Mouse (Mus musculus) cerebellum, postnatal 36 days (tissue): ENCODE measurements around the gene Gm42417.
"Not testable (repeated sequence)": the region's sequence is repeated elsewhere in the genome, so short reads cannot be mapped to it uniquely, and the experiment has no call there.

Experiments
- DNase-seq, 2 experiments: peaks; one replicate each; pipeline ENCODE4 v3.0.0; 2021 to 2022; ENCODE audit warnings: mixed read lengths in 2 of 2

Gene Gm42417

DNA sequence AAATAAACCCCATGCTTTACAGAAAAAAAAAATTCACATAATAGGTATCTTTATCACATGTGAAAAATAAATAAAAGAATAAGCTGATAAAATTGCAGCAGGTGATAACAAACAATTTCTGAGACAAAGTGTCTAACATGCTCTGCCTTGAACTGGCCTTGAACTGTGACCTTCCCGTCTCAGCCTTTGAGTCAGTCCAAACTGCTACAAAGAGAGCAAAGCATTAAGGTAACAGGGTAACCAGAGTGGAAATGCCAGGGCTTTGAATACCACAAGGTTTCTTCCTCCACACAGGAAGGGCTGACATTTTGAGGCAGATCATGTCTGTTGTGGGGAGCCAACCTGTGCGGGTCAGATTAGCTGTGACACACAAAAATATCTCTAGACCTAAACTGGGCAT, 6.2 kb upstream of the Gm42417 start:
- no peak for DNase-seq

DNA sequence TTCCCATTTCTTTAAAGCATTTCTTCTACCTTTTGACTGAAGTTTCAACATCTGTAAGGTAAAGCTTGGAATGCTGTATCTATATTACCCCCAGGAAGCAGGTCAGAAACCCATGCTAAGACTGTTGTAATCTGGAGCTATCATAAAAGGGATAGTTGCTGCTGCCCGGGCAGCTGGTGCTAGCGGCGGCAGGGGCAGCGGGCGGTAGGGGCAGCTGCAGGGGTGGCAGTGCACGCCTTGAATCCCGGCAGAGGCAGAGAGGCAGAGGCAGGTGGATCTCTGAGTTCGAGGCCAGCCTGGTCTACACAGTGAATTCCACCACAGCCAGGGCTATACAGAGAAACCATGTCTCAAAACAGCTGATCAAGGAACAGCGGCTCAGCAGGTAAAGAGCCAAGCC, 3.7 kb upstream of the Gm42417 start:
- no peak for DNase-seq

DNA sequence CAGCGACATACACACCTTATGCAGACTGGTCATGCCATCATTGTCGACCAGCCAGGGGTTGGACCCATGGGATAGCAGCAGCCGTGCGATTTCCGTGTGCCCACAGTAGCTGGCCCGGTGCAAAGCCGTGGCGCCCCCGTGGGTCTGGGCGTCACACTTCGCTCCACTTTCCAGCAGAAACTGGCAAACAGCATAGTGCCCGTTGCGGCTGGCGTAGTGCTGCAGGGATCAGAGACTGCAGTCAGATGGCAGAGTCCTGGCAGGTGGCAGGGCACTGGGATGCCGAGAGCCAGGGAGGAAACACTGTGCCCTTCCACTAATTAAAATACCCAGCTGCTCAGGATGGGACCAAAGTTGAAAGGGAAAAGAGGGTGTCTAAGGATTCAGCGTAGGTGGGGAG, 2.6 kb upstream of the Gm42417 start:
- DNase-seq, result peak; percentile 64 to 71

DNA sequence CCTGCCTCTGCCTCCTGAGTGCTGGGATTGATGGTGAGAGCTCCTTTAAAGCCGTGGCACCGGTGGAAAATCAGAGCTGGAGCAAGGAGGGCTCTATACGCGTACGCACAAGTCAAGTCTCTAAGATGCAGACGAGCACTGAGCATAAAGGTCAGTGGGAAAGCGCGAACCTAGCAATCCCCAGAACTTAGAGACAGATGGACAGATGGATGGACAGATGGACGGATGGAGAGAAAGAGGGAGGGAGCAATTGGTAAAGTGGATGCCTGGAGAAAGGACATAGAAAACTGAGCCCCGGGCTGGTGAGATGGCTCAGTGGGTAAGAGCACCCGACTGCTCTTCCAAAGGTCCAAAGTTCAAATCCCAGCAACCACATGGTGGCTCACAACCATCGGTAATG, 1.6 kb upstream of the Gm42417 start:
- DNase-seq, result no peak

DNA sequence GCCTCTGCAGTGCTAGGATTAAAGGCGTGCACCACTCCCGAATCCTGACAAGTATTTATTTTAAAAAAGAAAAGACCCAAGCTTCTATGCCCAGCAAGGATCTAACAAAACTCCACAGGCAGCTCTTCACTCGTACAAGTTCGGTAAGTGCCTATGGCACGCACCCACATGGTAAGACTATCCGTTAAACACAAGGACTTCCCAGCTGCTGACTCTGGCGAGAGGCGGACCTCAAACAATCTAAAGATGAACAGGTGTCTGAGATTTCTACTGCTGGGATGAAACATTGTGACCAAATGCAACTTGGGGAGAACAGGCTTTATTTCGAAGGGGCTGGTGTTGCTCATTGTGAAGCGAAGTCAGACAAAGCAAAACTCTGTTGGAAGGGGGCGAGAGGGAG, 903 bp upstream of the Gm42417 start:
- DNase-seq, result no peak

DNA sequence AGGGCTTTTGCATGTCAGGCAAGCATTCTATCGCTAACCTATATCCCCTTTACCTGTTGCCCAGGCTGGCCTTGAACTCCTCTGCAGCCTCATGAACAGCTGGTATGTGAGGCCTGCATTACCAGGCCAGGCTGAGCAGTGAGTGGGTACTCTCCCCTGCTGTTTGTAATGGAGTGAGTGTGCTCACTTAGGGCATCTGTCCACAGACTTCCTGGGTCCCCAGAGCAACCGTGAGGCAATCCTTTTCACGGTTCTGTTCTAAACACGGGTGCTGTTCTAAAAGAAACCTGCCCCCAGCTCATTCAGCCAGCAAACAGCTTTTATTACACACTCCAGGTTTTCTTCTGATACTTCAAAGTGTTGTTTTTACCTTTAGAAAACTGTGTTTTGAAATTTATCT, 502 bp downstream of the Gm42417 start:
- no peak for DNase-seq

DNA sequence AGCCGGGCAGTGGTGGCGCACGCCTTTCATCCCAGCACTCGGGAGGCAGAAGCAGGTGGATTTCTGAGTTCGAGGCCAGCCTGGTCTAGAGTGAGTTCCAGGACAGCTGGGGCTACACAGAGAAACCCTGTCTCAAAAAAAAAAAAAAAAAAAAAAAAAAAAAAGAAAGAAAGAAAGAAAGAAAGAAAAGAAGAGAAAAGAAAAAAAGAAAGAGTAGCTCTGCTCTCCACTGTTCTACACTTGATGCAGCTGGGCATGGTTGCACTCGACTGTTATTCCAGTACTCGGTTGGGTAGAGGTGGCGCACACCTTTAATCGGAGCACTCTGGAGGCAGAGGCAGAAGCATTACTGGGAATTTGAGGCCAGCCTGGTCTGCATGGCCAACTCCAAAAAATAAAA, 2.4 kb downstream of the Gm42417 start, which contains the start of gene Ankrd23:
Gene Ankrd23, minus strand, starts transcription at position 101 of the 400 bp plus-strand sequence.
- DNase-seq, result not testable (repeated sequence)

DNA sequence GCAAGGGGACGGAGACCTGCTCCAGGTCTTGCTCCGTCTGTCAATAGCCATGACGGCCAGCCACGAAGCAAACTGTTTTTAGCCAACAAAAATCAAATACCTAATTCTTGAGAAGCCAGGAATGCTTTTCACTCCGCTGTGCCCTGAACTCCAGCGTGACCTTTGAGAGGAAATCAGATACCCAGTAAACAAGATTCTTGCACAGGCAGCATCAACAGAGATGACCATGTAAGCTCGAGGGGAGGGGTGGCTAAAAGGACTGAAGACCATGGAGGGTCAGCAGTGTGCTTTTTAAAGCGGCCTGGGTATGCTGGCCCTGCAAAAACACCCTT, 2.9 kb downstream of the Gm42417 start:
- DNase-seq, result no peak

DNA sequence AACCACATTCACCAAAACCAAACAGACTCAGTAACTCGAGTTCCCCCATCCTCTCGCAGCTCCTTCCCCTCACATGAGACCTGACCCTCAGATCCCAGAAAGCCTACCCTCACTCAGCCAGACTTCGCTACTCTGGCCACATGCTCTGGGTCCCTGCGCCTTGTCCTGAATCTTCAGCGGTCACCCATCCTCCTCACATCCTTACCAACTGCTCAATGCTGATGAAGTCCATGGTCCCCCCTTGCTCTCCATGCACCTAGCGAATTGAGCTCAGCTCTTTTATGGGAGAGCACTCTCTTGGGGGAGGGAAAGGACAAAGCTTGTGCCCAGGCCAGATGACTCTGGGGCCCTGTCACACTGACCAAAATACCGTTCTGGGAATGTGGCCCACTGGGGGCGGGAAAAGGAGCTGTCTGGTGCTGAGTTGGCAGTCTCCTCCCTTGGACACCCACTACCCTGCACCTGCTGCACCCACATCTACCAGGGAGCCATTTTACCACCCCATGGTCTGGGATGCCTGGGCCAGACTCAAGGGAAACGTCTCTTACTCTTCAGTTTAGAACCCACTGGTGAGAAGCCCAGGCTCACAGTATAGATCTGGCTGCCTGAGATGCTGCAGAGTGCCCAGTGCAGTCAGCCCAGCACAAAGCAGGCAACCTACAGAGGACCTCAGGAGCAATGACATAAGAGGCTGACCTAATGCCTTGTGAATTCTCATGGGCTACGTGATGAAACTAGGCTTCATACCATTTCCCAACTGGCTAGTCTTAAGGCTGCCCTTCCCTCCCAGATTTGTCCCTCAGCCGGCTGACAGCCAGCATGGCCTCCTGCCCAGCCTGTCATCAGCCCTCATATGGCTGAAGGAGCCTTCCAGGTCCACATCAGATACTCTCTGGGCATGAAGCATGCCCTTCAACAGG, 3.5 kb downstream of the Gm42417 start:
- DNase-seq, result peak; percentile 69 to 72

DNA sequence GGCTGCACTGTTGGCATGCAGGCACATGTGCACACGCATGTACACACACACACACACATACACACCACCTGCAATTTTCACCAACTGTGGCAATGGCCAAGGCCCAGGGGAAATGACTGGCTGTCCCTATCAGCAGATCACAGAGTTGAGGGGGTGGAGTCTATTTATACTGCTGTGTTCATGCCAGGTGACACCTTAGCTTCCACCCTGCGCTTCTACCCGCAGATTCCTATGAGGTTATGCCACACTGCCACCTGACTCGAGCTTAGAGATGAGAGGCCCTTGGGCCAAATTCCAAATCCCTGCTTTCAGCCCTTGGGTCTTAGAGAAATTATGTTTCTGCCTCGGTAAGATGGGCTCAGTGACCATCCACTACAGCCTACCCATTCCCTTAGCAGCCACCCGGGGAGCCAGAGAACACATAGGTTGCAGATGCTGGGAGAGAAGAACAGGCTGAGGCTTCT, 4.6 kb downstream of the Gm42417 start:
- no peak for DNase-seq

DNA sequence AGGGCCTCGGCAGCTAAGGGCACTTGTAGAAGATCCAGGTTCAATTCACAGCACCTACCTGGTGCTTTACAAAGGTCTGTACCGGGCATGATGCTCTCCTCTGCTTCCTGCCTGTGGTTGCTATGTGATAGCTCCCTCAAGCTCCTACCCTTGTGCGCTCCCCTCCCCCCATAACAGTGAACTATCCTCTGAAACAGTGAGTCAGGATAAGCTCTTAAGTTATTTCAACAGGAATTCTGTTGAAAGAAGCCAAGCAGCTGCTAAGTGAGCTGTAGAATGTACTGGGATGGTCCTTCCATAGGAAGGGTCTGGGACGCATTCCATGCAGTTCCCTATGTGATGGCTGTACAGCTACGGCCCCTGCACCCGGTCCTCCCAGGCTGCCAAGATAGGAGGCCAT, 5.7 kb downstream of the Gm42417 start:
- DNase-seq, result no peak

DNA sequence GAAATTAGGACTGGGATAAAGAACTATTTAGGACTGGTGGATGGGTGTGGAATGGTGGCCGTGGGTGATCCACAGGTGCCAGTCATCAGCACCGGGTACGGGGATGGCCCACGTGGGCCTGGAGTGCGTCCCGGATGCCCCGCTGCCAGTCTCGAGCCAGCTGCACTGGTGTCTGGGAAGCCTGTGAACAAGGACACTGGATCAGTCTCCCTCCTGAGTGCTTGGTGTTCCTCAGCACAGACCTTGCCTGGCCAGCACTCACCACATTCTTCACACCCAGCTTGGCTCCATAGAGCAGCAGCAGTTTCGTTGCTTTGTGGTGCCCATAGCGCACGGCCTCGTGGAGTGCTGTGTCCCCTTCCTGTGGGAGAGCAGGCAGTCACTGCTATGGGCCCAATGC, 7.8 kb downstream of the Gm42417 start:
- no peak for DNase-seq

DNA sequence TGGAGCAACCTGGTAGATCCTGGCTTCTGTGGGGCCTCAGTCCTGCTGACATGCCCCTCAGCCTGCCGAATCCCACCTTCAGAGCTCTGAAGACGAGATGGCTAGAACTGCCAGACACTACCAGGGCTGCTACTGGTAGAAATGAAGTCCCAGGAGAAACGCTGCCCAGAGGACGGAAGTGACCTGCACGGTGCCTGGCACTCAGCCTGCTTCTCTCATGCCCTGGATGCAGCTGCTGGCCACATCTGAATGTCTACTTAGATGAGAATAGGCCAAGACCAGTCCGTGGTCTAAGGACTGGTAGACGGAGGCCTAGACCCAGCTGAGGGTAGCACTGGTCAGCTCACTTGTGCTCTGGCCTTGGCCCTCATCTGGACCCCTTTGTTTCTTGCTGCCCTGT, 8.3 kb downstream of the Gm42417 start:
- DNase-seq, result no peak

DNA sequence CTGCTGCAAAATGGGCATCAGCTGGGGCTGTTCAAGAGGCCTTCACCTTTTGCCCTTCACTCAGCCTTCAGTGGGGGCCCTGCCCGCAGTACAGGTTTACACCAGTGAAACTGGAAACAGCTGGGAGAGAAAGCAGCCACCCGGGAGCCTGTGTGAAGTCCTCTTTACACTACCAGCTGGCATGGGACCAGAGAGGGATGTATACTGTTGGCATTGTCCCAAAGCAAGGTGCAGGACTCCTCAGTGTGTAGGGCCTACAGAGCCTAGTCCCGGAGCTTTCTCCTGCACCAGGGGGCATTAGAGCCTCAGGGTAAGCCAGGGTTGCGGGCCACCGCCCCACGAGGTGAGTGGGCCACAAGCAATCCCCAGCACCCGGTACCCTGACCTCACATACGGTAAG, 8.7 kb downstream of the Gm42417 start:
- no peak for DNase-seq

DNA sequence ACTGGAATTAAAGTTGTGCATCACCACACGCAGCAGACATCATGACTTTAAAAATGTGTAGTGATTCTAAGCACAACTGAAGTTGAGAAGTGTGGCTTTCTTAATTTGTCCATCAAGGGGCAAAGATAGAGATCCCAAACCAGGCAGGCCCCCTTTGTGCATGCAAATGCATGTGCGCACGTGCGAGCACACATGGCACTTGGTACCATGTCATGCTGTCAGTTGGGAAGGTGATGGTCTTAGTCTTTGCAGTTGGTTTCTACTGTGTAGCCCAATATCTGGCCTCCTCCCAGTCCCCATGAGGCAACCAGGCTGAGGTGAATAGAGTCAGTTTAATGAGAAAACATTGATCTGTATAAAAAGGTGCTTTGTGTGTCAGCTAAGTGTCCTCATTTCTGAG, 9.4 kb downstream of the Gm42417 start:
- DNase-seq, result no peak

DNA sequence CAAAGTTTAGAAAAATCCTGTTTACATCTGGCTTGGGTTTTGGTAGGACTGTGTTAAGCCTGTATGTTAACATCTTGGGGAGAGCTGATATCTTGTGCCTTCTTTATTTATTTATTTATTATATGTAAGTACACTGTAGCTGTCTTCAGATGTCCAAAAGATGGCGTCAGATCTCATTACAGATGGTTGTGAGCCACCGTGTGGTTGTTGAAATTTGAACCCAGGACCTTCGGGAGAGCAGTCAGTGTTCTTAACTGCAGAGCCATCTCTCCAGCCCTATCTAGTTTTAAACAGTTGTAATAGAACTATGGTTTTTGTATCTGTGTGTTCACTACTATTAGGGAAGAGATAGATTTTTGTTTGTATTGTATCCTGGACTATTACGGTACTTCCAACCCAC, 10.0 kb downstream of the Gm42417 start:
- DNase-seq, result no peak

DNA sequence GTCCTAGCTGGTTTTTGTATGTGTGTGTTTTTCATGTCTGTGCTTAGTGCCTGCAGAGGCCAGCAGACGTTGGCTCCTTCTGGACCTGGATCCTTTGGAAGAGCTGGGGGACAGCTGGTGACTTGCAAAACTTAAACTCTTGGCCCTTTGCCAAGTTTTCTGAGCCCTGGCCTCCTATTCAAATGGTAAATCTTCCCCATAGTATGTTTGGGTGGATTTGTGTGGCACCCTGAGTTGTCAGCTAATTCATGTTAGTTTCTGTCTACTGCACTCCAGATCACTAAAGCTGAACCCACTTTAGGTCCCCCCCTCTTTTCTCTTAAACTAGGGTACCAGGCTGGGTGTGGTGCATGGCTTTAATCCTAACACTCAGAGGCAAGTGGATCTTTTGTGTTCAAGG, 10.9 kb downstream of the Gm42417 start:
- DNase-seq, result no peak

DNA sequence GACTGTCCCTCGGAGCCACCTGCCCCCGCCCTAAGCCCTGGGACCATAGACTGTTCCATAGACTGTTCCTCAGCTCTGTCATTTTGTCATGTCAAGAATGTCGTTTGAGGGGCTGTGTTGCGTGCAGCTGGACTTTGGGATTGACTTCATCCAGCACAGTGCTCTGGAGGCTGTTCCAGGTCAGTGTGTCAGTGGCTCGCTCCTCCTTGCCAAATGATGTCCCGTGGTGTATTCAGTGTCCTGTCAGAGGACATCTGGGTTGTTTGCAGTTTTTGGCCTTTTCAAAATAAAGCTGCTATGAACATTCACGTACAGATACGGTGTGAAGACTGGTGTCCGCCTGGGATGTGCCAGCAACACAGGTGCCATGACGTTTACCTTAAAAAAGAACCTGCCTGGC, 12.3 kb downstream of the Gm42417 start:
- DNase-seq, result no peak

DNA sequence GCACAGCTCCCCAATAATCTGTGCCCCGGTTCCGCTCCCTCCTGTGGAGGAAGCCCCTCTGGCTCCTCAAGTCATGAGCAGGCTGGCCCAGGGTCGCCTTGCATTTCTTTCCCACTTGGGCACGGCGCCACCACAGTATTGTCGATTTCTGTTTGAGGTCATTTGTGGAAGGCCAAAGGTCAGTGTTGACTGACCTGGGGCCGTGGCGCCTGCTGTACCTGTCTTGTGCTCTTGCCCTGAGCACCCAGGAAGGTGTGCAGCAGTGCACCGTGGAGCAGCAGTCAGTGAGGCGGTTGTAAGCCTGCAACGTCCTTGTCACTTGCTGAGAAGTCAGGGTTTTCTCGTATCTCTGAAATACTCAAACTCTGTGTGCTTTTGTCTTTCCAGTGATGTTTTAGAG, 13.5 kb downstream of the Gm42417 start:
- no peak for DNase-seq

DNA sequence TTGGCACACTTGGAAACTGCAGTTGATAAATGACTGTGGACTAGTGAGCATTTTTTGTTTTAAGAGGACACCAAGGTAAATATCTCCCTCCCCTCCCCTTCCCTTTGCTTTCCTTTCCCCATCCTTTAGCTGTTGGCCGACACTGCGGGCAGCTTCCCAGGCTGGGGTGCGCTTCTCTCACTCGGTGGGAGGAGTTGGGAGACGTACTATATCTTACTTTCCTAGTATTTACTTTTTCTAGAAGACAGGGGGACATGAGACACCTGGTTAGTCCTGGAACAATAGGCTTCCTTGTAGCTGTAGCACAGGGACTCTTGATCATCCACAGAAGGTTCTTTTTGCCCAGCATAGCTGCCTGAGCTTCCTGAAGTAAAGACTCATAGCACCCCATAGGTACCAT, 15.2 kb downstream of the Gm42417 start:
- DNase-seq, result no peak

DNA sequence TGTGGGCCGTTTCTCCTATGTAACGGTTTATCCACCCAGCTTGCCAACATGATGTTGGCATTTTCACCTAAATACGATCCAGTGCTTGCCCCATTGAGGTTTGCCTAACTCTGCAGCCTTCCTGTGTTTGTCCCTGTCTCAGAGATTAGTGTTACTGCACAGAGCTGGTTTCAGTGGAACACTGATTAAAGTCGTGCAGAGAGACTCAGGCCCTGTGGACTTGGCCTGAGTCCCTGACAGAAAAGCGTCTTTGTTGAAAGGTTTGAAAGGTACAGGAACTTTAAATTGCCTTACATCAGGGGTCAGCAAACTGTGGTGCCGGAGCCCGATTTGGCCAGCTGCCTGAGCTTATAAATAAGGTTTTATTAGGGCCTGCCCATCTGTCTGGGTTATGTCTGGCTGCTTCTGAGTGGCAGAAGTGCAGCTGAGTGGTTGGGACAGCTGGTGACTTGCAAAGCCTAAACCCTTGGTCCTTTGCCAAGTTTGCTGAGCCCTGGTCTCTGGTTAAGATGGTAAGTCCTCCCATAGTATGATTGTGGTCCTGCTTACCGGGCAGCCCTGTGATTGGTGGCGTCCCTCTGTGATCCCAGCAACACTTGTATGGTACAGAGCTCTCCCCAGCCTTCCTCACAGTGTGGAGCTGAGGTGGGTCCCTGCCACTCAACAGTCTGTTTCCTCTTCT, 15.8 kb downstream of the Gm42417 start:
- no peak for DNase-seq

DNA sequence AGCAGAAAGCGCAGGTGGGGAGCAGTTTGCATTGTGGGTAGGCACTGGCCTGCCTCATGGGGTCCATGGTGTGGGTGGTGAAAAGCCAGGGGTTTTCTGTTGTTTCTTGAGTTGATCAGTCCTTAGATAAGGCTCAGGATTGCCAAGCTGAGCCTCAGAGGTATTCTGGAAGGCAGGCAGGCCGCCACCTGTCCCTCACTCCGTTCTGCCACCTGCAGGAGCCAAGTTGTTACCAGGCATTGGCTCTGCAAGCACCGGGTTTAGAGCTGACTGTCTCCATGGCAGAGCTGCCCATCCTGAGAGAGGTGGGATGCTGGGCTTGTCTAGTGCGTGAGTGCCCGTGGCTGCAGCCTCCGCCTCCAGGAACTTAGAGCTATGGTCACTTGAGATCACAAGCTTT, 17.0 kb downstream of the Gm42417 start:
- DNase-seq, result no peak

DNA sequence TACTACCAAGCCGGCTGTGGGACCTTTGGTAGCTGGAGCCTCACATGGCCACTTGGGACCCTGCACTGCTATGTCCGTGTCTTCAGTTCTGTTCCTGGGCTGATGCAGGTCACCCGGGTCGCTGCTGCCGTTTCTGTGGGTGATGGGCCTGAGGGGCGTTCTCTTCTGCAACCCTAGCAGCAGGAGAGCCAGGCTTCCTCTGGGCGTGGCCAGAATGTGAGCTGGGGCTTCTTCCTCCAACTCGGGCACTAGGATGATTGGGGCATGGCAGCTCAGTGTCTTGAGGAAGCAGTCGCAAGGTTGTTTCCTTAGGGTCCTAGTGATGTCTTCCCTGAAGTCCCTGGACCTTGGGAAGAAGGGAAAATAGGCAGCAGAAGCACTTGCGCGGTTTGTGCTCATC, 19.6 kb downstream of the Gm42417 start:
- no peak for DNase-seq

DNA sequence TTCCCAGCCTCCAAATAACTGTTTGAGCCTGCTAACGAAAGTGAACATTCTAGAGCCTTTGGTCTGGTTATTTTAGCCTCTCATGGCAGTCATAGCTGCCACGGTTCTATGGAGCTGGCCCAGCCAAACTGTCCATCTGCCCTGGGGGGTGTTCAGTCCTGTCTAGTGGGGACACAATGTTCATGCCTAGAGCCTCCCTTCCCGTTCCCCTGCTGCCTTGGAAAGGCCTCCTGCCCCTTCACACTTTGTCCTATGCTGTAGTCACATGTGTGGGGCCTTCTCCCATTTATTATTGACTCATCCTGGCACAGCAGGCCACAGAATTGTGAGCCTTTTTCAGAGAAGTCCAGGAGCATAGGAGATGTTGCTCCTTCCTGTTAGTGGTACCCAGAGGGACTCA, 21.0 kb downstream of the Gm42417 start:
- DNase-seq, result peak in 1 of 2 experiments; percentile 51
